Mouse (Mus musculus) C2C12 (cell line): ENCODE results near the gene Lmo7. TPM values are rescaled to one million over a fixed set of nuclear protein-coding genes. Genes with fewer than 3 reads are reported as not detected.

Experiments
- H3K27me3 ChIP-seq: one replicate; pipeline ENCODE4 v1.6.1; 2011; ENCODE audit not compliant: control insufficient read depth, insufficient read depth, insufficient read length
- H3K36me3 ChIP-seq: one replicate; pipeline ENCODE4 v1.6.1; 2011; ENCODE audit not compliant: control insufficient read depth, insufficient read depth
- H3K4me3 ChIP-seq: one replicate; pipeline ENCODE4 v1.5.1; 2011; ENCODE audit warnings: mild to moderate bottlenecking, control low read depth; ENCODE audit not compliant: poor library complexity, insufficient read depth, severe bottlenecking
- H3K79me2 ChIP-seq: one replicate; pipeline ENCODE4 v1.6.1; 2011; ENCODE audit not compliant: control insufficient read depth, insufficient read depth
- H3K79me3 ChIP-seq: one replicate; pipeline ENCODE4 v1.6.1; 2011; ENCODE audit warnings: low read depth, control low read depth
- H3ac ChIP-seq: one replicate; pipeline ENCODE3; 2011; ENCODE audit warnings: low read depth; ENCODE audit not compliant: control insufficient read depth, insufficient read length
- CEBPB ChIP-seq: IDR thresholded peaks from one replicate; pipeline ENCODE4 v1.6.1; 2011; ENCODE audit warnings: low read depth, mild to moderate bottlenecking, control low read depth, moderate library complexity
- CTCF ChIP-seq: IDR thresholded peaks from one replicate; pipeline ENCODE4 v1.5.1; 2011; ENCODE audit not compliant: control insufficient read depth, insufficient read depth, insufficient read length
- FOSL1 ChIP-seq: IDR thresholded peaks from one replicate; pipeline ENCODE4 v1.8.0; 2011; ENCODE audit warnings: mild to moderate bottlenecking, low read length; ENCODE audit not compliant: poor library complexity, insufficient read depth, severe bottlenecking
- MAX ChIP-seq: IDR thresholded peaks from one replicate; pipeline ENCODE4 v1.6.1; 2011; ENCODE audit warnings: mild to moderate bottlenecking, control low read depth
- MYOD1 ChIP-seq: IDR thresholded peaks from one replicate; pipeline ENCODE4 v1.6.1; 2011; ENCODE audit warnings: low read depth; ENCODE audit not compliant: control insufficient read depth, insufficient read length
- MYOG ChIP-seq: IDR thresholded peaks from one replicate; pipeline ENCODE4 v1.6.1; 2011; ENCODE audit not compliant: control insufficient read depth, insufficient read length; ENCODE audit errors: extremely low read depth
- USF1 ChIP-seq: IDR thresholded peaks from one replicate; pipeline ENCODE4 v1.6.1; 2011; ENCODE audit warnings: low read depth, mild to moderate bottlenecking, control low read depth, moderate library complexity
- polyA plus RNA-seq: library from polyadenylated mRNA; unstranded; fragments of >200 nt; fragmentation: generic; extraction: Trizol; gene quantifications from one replicate; pipeline ENCODE4 v1.2.1, GENCODE M21; 2012; ENCODE audit warnings: missing spikeins

Lmo7 gene
- polyA plus RNA-seq, 1 experiment: 18.8 TPM

GRCm38 (mm10) chr14:101771756-101772155 is 42.0 kb downstream of the Lmo7 start:
- H3K79me3 ChIP-seq: no peaks in the 10 kb centered on the region
- no peak for TF ChIP-seq MAX
- no peak for TF ChIP-seq USF1
- no peak for TF ChIP-seq CTCF
- TF ChIP-seq FOSL1: no peak
- TF ChIP-seq MYOG: no peak
- no peak for TF ChIP-seq CEBPB
- TF ChIP-seq MYOD1: no peak
- no peaks in the 10 kb centered on the region for H3K36me3 ChIP-seq
- no peaks in the 10 kb centered on the region for H3K27me3 ChIP-seq
- no peak overlapping the region for H3K4me3 ChIP-seq
- H3ac ChIP-seq: no peak overlapping the region
- H3K79me2 ChIP-seq: no peaks in the 10 kb centered on the region

GRCm38 (mm10) chr14:101774631-101775030 is 44.9 kb downstream of the Lmo7 start:
- Histone ChIP-seq H3K79me3 (no peaks in the 10 kb centered on the region), H3K4me3 (no peak overlapping the region), H3K79me2 (no peaks in the 10 kb centered on the region), H3K36me3 (no peaks in the 10 kb centered on the region), H3ac (no peak overlapping the region), H3K27me3 (no peaks in the 10 kb centered on the region)
- TF ChIP-seq CTCF (peak; percentile 18), USF1 (no peak)

- TF ChIP-seq MYOD1 (no peak), FOSL1 (no peak), MYOG (no peak), CEBPB (no peak), MAX (no peak), CTCF (no peak), USF1 (no peak)
- Histone ChIP-seq H3K36me3 (no peaks in the 10 kb centered on the region), H3K4me3 (no peak overlapping the region), H3K79me2 (no peaks in the 10 kb centered on the region), H3ac (no peak overlapping the region), H3K27me3 (no peaks in the 10 kb centered on the region), H3K79me3 (no peaks in the 10 kb centered on the region)
Observed at GRCm38 (mm10) chr14:101776296-101777128, 46.8 kb downstream of the Lmo7 start.

GRCm38 (mm10) chr14:101777129-101777493 is 47.4 kb downstream of the Lmo7 start:
- Histone ChIP-seq H3K27me3 (no peaks in the 10 kb centered on the region), H3K79me3 (no peaks in the 10 kb centered on the region), H3ac (no peak overlapping the region), H3K79me2 (no peaks in the 10 kb centered on the region), H3K36me3 (no peaks in the 10 kb centered on the region), H3K4me3 (no peak overlapping the region)
- no peak for TF ChIP-seq CTCF

GRCm38 (mm10) chr14:101778426-101778825 is 48.7 kb downstream of the Lmo7 start:
- Histone ChIP-seq H3K4me3 (no peak overlapping the region), H3K79me3 (no peaks in the 10 kb centered on the region), H3K79me2 (no peaks in the 10 kb centered on the region), H3ac (no peak overlapping the region), H3K36me3 (no peaks in the 10 kb centered on the region), H3K27me3 (no peaks in the 10 kb centered on the region)
- no peak for TF ChIP-seq MYOD1
- no peak for TF ChIP-seq MYOG

GRCm38 (mm10) chr14:101780016-101780415 is 50.3 kb downstream of the Lmo7 start:
- Histone ChIP-seq H3K79me3 (no peaks in the 10 kb centered on the region), H3ac (no peak overlapping the region), H3K36me3 (no peaks in the 10 kb centered on the region), H3K27me3 (no peaks in the 10 kb centered on the region), H3K4me3 (no peak overlapping the region), H3K79me2 (no peaks in the 10 kb centered on the region)
- TF ChIP-seq MYOD1: no peak
- TF ChIP-seq CTCF: no peak
- no peak for TF ChIP-seq MAX
- no peak for TF ChIP-seq MYOG
- TF ChIP-seq FOSL1: no peak
- TF ChIP-seq USF1: no peak
- TF ChIP-seq CEBPB: no peak
